Mouse (Mus musculus) heart, embryonic 14.5 days (tissue): Measurements from ENCODE around the gene Flad1. TPM values are rescaled to one million over a fixed set of nuclear protein-coding genes. Genes with fewer than 3 reads are reported as not detected.

Experiments used
- ATAC-seq: fragments of 200-750 bp; cut with Nextera tagmentation; 2 replicates; pipeline ENCODE4 v1.8.0; 2017; ENCODE audit warnings: low read depth, moderate TSS enrichment; ENCODE audit not compliant: insufficient number of reproducible peaks, insufficient read depth, low FRiP score
- H3K27ac ChIP-seq, 2 experiments: fragments of 200-500 bp in 1 of 2; fragments of 300-500 bp in 1 of 2; sonication (generic) in 1 of 2; replicated peaks in 1 of 2; 2 replicates each; pipeline ENCODE4 v1.5.1; 2012 to 2014; ENCODE audit warnings: low read depth in 2 of 2, low read length in 2 of 2, control low read depth in 1 of 2, mild to moderate bottlenecking in 1 of 2, mixed read lengths in 1 of 2; ENCODE audit not compliant: control insufficient read depth in 1 of 2, insufficient read depth in 1 of 2
- H3K27me3 ChIP-seq: fragments of 300-500 bp; sonication (generic); 2 replicates; pipeline ENCODE4 v1.6.1; 2014; ENCODE audit warnings: mild to moderate bottlenecking, low read length, control low read depth; ENCODE audit not compliant: control insufficient read depth, insufficient read depth
- H3K36me3 ChIP-seq: fragments of 300-500 bp; sonication (generic); 2 replicates; pipeline ENCODE4 v1.6.1; 2014; ENCODE audit warnings: mild to moderate bottlenecking, control low read depth, low read length, mixed read lengths; ENCODE audit not compliant: control insufficient read depth, insufficient read depth
- H3K4me1 ChIP-seq, 2 experiments: fragments of 200-500 bp in 1 of 2; fragments of 300-500 bp in 1 of 2; sonication (generic) in 1 of 2; 2 replicates each; pipeline ENCODE4 v1.6.1; 2012 to 2014; ENCODE audit warnings: low read length in 2 of 2, control low read depth in 1 of 2, mixed read lengths in 1 of 2; ENCODE audit not compliant: control insufficient read depth in 2 of 2, insufficient read depth in 2 of 2
- H3K4me2 ChIP-seq: fragments of 300-500 bp; sonication (generic); 2 replicates; pipeline ENCODE4 v1.6.1; 2014; ENCODE audit warnings: mild to moderate bottlenecking, low read length
- H3K4me3 ChIP-seq, 2 experiments: fragments of 200-500 bp in 1 of 2; fragments of 300-500 bp in 1 of 2; sonication (generic) in 1 of 2; 2 replicates each; pipeline ENCODE4 v1.5.1; 2012 to 2014; ENCODE audit warnings: low read length in 2 of 2, mild to moderate bottlenecking in 2 of 2, control low read depth in 1 of 2, low read depth in 1 of 2, moderate library complexity in 1 of 2; ENCODE audit not compliant: control insufficient read depth in 1 of 2, insufficient read depth in 1 of 2
- H3K9ac ChIP-seq: fragments of 300-500 bp; sonication (generic); 2 replicates; pipeline ENCODE4 v1.6.1; 2014; ENCODE audit warnings: mild to moderate bottlenecking, low read length
- H3K9me3 ChIP-seq: fragments of 300-500 bp; sonication (generic); 2 replicates; pipeline ENCODE4 v1.6.1; 2016; ENCODE audit warnings: low read length, control low read depth; ENCODE audit not compliant: control insufficient read depth
- WGBS: fragments of 180-500 bp; shearing (Covaris S2); extraction: QIAGEN DNeasy Blood & Tissue Kit; methylation state at CpG from one replicate; pipeline ENCODE4 v1.1.7; 2014; 5-methylcytosine and 5-hydroxymethylcytosine counted together
- polyA plus RNA-seq: library from polyadenylated mRNA; unstranded; fragments of >200 nt; fragmentation: Nextera tagmentation; extraction: Ambion mirVana; gene quantifications from 2 replicates; pipeline ENCODE4 v1.2.1, GENCODE M21; 2014

Flad1 gene
- polyA plus RNA-seq, 1 experiment from 2014 or later, result 35.2 TPM

- H3K9me3 ChIP-seq, result no peaks in the 10 kb centered on the region
- peak within 1 kb of the TSS; percentile 58 to 62 for H3K4me3 ChIP-seq
- peak; percentile 35 for ATAC-seq
- H3K27ac ChIP-seq, result peak within 1 kb of the TSS; percentile 78 to 86
- H3K27me3 ChIP-seq, result no peaks in the 10 kb centered on the region
- WGBS, result under 1% methylated on average over 40 of the region's 42 CpGs
- H3K4me1 ChIP-seq, result peaks cover 22 to 37% of the 10 kb centered on the region in 2 experiments
- H3K9ac ChIP-seq, result peak within 1 kb of the TSS; percentile 67
- peak within 1 kb of the TSS; percentile 93 for H3K4me2 ChIP-seq
- no peaks in the 10 kb centered on the region for H3K36me3 ChIP-seq
Measured at GRCm38 (mm10) chr3:89394006-89394893, 17.4 kb downstream of the Flad1 start, which contains the start of gene Zbtb7b. Zbtb7b (minus strand) TSS chr3:89394776.

GRCm38 (mm10) chr3:89393605-89394004, 18.1 kb downstream of the Flad1 start:
- no peaks in the 10 kb centered on the region for H3K9me3 ChIP-seq
- H3K4me1 ChIP-seq, result peaks cover 22 to 37% of the 10 kb centered on the region in 2 experiments
- no peaks in the 10 kb centered on the region for H3K27me3 ChIP-seq
- peak; percentile 94 for ATAC-seq
- peak overlapping the region; percentile 58 to 62 for H3K4me3 ChIP-seq
- peak overlapping the region; percentile 93 for H3K4me2 ChIP-seq
- peak overlapping the region; percentile 78 to 86 for H3K27ac ChIP-seq
- whole genome bisulfite sequencing, result under 1% methylated on average over 15 of the region's 15 CpGs
- peak overlapping the region; percentile 67 for H3K9ac ChIP-seq
- no peaks in the 10 kb centered on the region for H3K36me3 ChIP-seq

GRCm38 (mm10) chr3:89392871-89393311, 18.8 kb downstream of the Flad1 start:
- no peaks in the 10 kb centered on the region for H3K36me3 ChIP-seq
- peaks cover 22 to 37% of the 10 kb centered on the region in 2 experiments for H3K4me1 ChIP-seq
- WGBS, result 0% methylated on average over 17 of the region's 24 CpGs
- H3K27me3 ChIP-seq, result no peaks in the 10 kb centered on the region
- H3K4me2 ChIP-seq, result peak overlapping the region; percentile 93
- ATAC-seq, result no peak
- H3K4me3 ChIP-seq, result peak overlapping the region; percentile 58 to 87
- peak overlapping the region; percentile 53 to 73; a peak in 3 of 4 replicates for H3K27ac ChIP-seq
- H3K9me3 ChIP-seq, result no peaks in the 10 kb centered on the region
- H3K9ac ChIP-seq, result peak overlapping the region; percentile 76

GRCm38 (mm10) chr3:89391663-89392511, 19.8 kb downstream of the Flad1 start:
- Histone ChIP-seq H3K4me1 (peaks cover 20 to 36% of the 10 kb centered on the region in 2 experiments), H3K27ac (peak overlapping the region; percentile 43 to 73; a peak in 3 of 4 replicates), H3K4me2 (peak overlapping the region; percentile 93), H3K4me3 (peak overlapping the region; percentile 58 to 87), H3K9me3 (no peaks in the 10 kb centered on the region), H3K36me3 (no peaks in the 10 kb centered on the region), H3K9ac (peak overlapping the region; percentile 76), H3K27me3 (no peaks in the 10 kb centered on the region)
- no peak for ATAC-seq
- under 1% methylated on average over 51 of the region's 56 CpGs for WGBS

- ATAC-seq, result no peak
Measured at GRCm38 (mm10) chr3:89390699-89391662, 20.7 kb downstream of the Flad1 start.

GRCm38 (mm10) chr3:89390111-89390515, 21.6 kb downstream of the Flad1 start:
- Histone ChIP-seq H3K4me2 (0 out of 2 replicates have a peak overlapping the region, but pooled peaks have one; percentile 4), H3K4me1 (peaks cover 11 to 21% of the 10 kb centered on the region in 2 experiments), H3K4me3 (no peak overlapping the region), H3K9ac (no peak overlapping the region), H3K36me3 (no peaks in the 10 kb centered on the region), H3K27ac (peak overlapping the region; percentile 25 to 37; a peak in 2 of 4 replicates), H3K27me3 (no peaks in the 10 kb centered on the region), H3K9me3 (no peaks in the 10 kb centered on the region)
- no peak for ATAC-seq
- 38% methylated on average over 5 of the region's 5 CpGs for WGBS

More at GRCm38 (mm10) chr3:89390699-89391662, 20.7 kb downstream of the Flad1 start:
- Histone ChIP-seq H3K4me1 (peaks cover 17 to 29% of the 10 kb centered on the region in 2 experiments), H3K4me2 (peak overlapping the region; percentile 93), H3K9ac (peak overlapping the region; percentile 76), H3K9me3 (no peaks in the 10 kb centered on the region), H3K27me3 (no peaks in the 10 kb centered on the region), H3K36me3 (no peaks in the 10 kb centered on the region), H3K4me3 (peak overlapping the region; percentile 58 to 87), H3K27ac (peak overlapping the region; percentile 43 to 73; a peak in 3 of 4 replicates)
- WGBS, result 12% methylated on average over 19 of the region's 19 CpGs
